Mouse (Mus musculus): ENCODE data around the gene Itprip. TPM values are rescaled to one million over a fixed set of nuclear protein-coding genes. Genes with fewer than 3 reads are reported as not detected.

Gene Itprip
- polyA plus RNA-seq, 1 experiment from 2014 or later = 10.4 TPM

GRCm38 (mm10) chr19:47888037-47888436, 31.1 kb downstream of the Itprip start:
- Histone ChIP-seq H3K9ac (replicated peaks; ENCODE audit: low read length) (no peak overlapping the region), H3K9me3 (replicated peaks; ENCODE audit: control insufficient read depth, low read length) (no peaks in the 10 kb centered on the region), H3K4me3 (ENCODE audit: low read depth, low read length) (no peak overlapping the region), H3K27me3 (ENCODE audit: control insufficient read depth, insufficient read depth, low read length) (no peaks in the 10 kb centered on the region), H3K27ac (replicated peaks; ENCODE audit: low read depth, low read length) (no peak overlapping the region), H3K36me3 (replicated peaks; ENCODE audit: control insufficient read depth, insufficient read depth, low read depth, low read length) (no peaks in the 10 kb centered on the region), H3K4me1 (ENCODE audit: control insufficient read depth, insufficient read depth, low read length) (no peaks in the 10 kb centered on the region; the same call in 1 of the 2 replicates), H3K4me2 (ENCODE audit: low read depth, low read length) (no peak overlapping the region)
- no peak for ATAC-seq (replicated peaks; ENCODE audit: insufficient number of reproducible peaks, low FRiP score, low TSS enrichment, low read depth)
- no peak for DNase-seq (ENCODE audit: low spot score)
- WGBS = 92% methylated on average over 8 of the region's 8 CpGs

GRCm38 (mm10) chr19:47887417-47887816, 31.7 kb downstream of the Itprip start:
- Histone ChIP-seq H3K9me3 (replicated peaks; ENCODE audit: control insufficient read depth, low read length) (no peaks in the 10 kb centered on the region), H3K4me3 (ENCODE audit: low read depth, low read length) (no peak overlapping the region), H3K27me3 (ENCODE audit: control insufficient read depth, insufficient read depth, low read length) (no peaks in the 10 kb centered on the region), H3K4me1 (ENCODE audit: control insufficient read depth, insufficient read depth, low read length) (no peaks in the 10 kb centered on the region; the same call in 1 of the 2 replicates), H3K4me2 (ENCODE audit: low read depth, low read length) (no peak overlapping the region), H3K36me3 (replicated peaks; ENCODE audit: control insufficient read depth, insufficient read depth, low read depth, low read length) (no peaks in the 10 kb centered on the region), H3K27ac (replicated peaks; ENCODE audit: low read depth, low read length) (no peak overlapping the region), H3K9ac (replicated peaks; ENCODE audit: low read length) (no peak overlapping the region)
- ATAC-seq (replicated peaks; ENCODE audit: insufficient number of reproducible peaks, low FRiP score, low TSS enrichment, low read depth) = no peak
- no peak for DNase-seq (ENCODE audit: low spot score)
- WGBS = 90% methylated on average over 10 of the region's 10 CpGs

- Histone ChIP-seq H3K27me3 (ENCODE audit: control insufficient read depth, insufficient read depth, low read length) (no peaks in the 10 kb centered on the region), H3K4me3 (ENCODE audit: low read depth, low read length) (no peak overlapping the region), H3K4me1 (ENCODE audit: control insufficient read depth, insufficient read depth, low read length) (no peaks in the 10 kb centered on the region; the same call in 1 of the 2 replicates), H3K9me3 (replicated peaks; ENCODE audit: control insufficient read depth, low read length) (no peaks in the 10 kb centered on the region), H3K36me3 (replicated peaks; ENCODE audit: control insufficient read depth, insufficient read depth, low read depth, low read length) (no peaks in the 10 kb centered on the region), H3K9ac (replicated peaks; ENCODE audit: low read length) (no peak overlapping the region), H3K27ac (replicated peaks; ENCODE audit: low read depth, low read length) (no peak overlapping the region), H3K4me2 (ENCODE audit: low read depth, low read length) (no peak overlapping the region)
- 85% methylated on average over 7 of the region's 7 CpGs for WGBS
- no peak for ATAC-seq (replicated peaks; ENCODE audit: insufficient number of reproducible peaks, low FRiP score, low TSS enrichment, low read depth)
- no peak for DNase-seq (ENCODE audit: low spot score)
Measured at GRCm38 (mm10) chr19:47886617-47887016, 32.5 kb downstream of the Itprip start.

GRCm38 (mm10) chr19:47885886-47886285, 33.2 kb downstream of the Itprip start:
- H3K4me1 ChIP-seq (ENCODE audit: control insufficient read depth, insufficient read depth, low read length) = no peaks in the 10 kb centered on the region; the same call in 1 of the 2 replicates
- no peak overlapping the region for H3K4me2 ChIP-seq (ENCODE audit: low read depth, low read length)
- H3K36me3 ChIP-seq (replicated peaks; ENCODE audit: control insufficient read depth, insufficient read depth, low read depth, low read length) = no peaks in the 10 kb centered on the region
- H3K4me3 ChIP-seq (ENCODE audit: low read depth, low read length) = no peak overlapping the region
- no peaks in the 10 kb centered on the region for H3K9me3 ChIP-seq (replicated peaks; ENCODE audit: control insufficient read depth, low read length)
- H3K27ac ChIP-seq (replicated peaks; ENCODE audit: low read depth, low read length) = no peak overlapping the region
- DNase-seq (ENCODE audit: low spot score) = no peak
- H3K9ac ChIP-seq (replicated peaks; ENCODE audit: low read length) = no peak overlapping the region
- H3K27me3 ChIP-seq (ENCODE audit: control insufficient read depth, insufficient read depth, low read length) = no peaks in the 10 kb centered on the region
- no peak for ATAC-seq (replicated peaks; ENCODE audit: insufficient number of reproducible peaks, low FRiP score, low TSS enrichment, low read depth)
- 87% methylated on average over 11 of the region's 11 CpGs for WGBS

GRCm38 (mm10) chr19:47885191-47885743, 33.8 kb downstream of the Itprip start:
- H3K27ac ChIP-seq (replicated peaks; ENCODE audit: low read depth, low read length) = no peak overlapping the region
- H3K27me3 ChIP-seq (ENCODE audit: control insufficient read depth, insufficient read depth, low read length) = no peaks in the 10 kb centered on the region
- no peaks in the 10 kb centered on the region; the same call in 1 of the 2 replicates for H3K4me1 ChIP-seq (ENCODE audit: control insufficient read depth, insufficient read depth, low read length)
- DNase-seq (ENCODE audit: low spot score) = no peak
- H3K9me3 ChIP-seq (replicated peaks; ENCODE audit: control insufficient read depth, low read length) = no peaks in the 10 kb centered on the region
- H3K9ac ChIP-seq (replicated peaks; ENCODE audit: low read length) = no peak overlapping the region
- H3K4me2 ChIP-seq (ENCODE audit: low read depth, low read length) = no peak overlapping the region; the same call in 1 of the 2 replicates
- H3K36me3 ChIP-seq (replicated peaks; ENCODE audit: control insufficient read depth, insufficient read depth, low read depth, low read length) = no peaks in the 10 kb centered on the region
- no peak for ATAC-seq (replicated peaks; ENCODE audit: insufficient number of reproducible peaks, low FRiP score, low TSS enrichment, low read depth)
- H3K4me3 ChIP-seq (ENCODE audit: low read depth, low read length) = no peak overlapping the region
- 61% methylated on average over 7 of the region's 7 CpGs for WGBS

- no peak overlapping the region for H3K9ac ChIP-seq (replicated peaks; ENCODE audit: low read length)
- no peak overlapping the region for H3K27ac ChIP-seq (replicated peaks; ENCODE audit: low read depth, low read length)
- no peak for ATAC-seq (replicated peaks; ENCODE audit: insufficient number of reproducible peaks, low FRiP score, low TSS enrichment, low read depth)
- no peaks in the 10 kb centered on the region for H3K36me3 ChIP-seq (replicated peaks; ENCODE audit: control insufficient read depth, insufficient read depth, low read depth, low read length)
- H3K27me3 ChIP-seq (ENCODE audit: control insufficient read depth, insufficient read depth, low read length) = no peaks in the 10 kb centered on the region
- H3K4me3 ChIP-seq (ENCODE audit: low read depth, low read length) = no peak overlapping the region
- DNase-seq (ENCODE audit: low spot score) = no peak
- H3K4me1 ChIP-seq (ENCODE audit: control insufficient read depth, insufficient read depth, low read length) = no peaks in the 10 kb centered on the region; the same call in 1 of the 2 replicates
- H3K4me2 ChIP-seq (ENCODE audit: low read depth, low read length) = no peak overlapping the region
- H3K9me3 ChIP-seq (replicated peaks; ENCODE audit: control insufficient read depth, low read length) = no peaks in the 10 kb centered on the region
- WGBS = 77% methylated on average over 13 of the region's 13 CpGs
Measured at GRCm38 (mm10) chr19:47884296-47885085, 34.6 kb downstream of the Itprip start.

- H3K4me1 ChIP-seq (ENCODE audit: control insufficient read depth, insufficient read depth, low read length) = no peaks in the 10 kb centered on the region; the same call in 1 of the 2 replicates
- no peak overlapping the region for H3K4me2 ChIP-seq (ENCODE audit: low read depth, low read length)
- H3K9ac ChIP-seq (replicated peaks; ENCODE audit: low read length) = 0 out of 2 replicates have a peak overlapping the region, but pooled peaks have one; percentile 9
- no peaks in the 10 kb centered on the region for H3K27me3 ChIP-seq (ENCODE audit: control insufficient read depth, insufficient read depth, low read length)
- no peak for ATAC-seq (replicated peaks; ENCODE audit: insufficient number of reproducible peaks, low FRiP score, low TSS enrichment, low read depth)
- no peak overlapping the region for H3K27ac ChIP-seq (replicated peaks; ENCODE audit: low read depth, low read length)
- no peak for DNase-seq (ENCODE audit: low spot score)
- no peaks in the 10 kb centered on the region for H3K9me3 ChIP-seq (replicated peaks; ENCODE audit: control insufficient read depth, low read length)
- 46% methylated on average over 9 of the region's 9 CpGs for WGBS
- no peaks in the 10 kb centered on the region for H3K36me3 ChIP-seq (replicated peaks; ENCODE audit: control insufficient read depth, insufficient read depth, low read depth, low read length)
- H3K4me3 ChIP-seq (ENCODE audit: low read depth, low read length) = no peak overlapping the region
Measured at GRCm38 (mm10) chr19:47882882-47883254, 36.2 kb downstream of the Itprip start.
